Mouse (Mus musculus): ENCODE data around the gene Rfx2.

DNA sequence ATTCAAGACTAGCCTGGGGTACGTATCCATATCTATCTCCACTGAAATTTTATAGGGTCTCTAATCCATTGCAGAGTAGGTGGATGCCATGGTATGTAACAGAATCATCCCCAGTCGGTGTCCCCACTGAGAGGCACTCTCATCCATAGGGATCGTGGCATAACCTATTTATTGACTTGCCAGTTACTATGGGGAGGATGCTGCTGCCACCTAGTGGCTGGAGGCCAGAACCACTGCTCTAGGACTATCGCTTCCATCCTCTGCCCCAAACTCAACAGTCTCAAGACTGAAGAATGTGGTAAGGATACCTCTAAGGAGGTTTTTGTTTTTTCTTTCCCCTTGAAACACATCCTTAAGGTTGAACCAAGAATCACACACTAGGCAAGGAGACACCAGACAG, 27.4 kb upstream of the Rfx2 start:
- TF ChIP-seq CTCF (IDR thresholded peaks at IDR 0.05; ENCODE audit: borderline replicate concordance, insufficient read depth, low read length) (peak; percentile 72; the same call in 1 of the 2 replicates), POLR2A (IDR thresholded peaks at IDR 0.05; ENCODE audit: low read depth, low read length) (no peak)
